Mouse (Mus musculus) liver, adult 2 months (tissue): Measurements from ENCODE around the gene Cacna1c. TPM values are rescaled to one million over a fixed set of nuclear protein-coding genes. Genes with fewer than 3 reads are reported as not detected.

Experiments
- DNase-seq: peaks from one replicate; pipeline ENCODE4 v3.0.0-alpha.2; 2011; ENCODE audit warnings: low read depth, low spot score; ENCODE audit errors: extremely low read depth
- H3K27ac ChIP-seq: fragments of 200-500 bp; replicated peaks from 2 replicates; pipeline ENCODE4 v1.5.1; 2012; ENCODE audit warnings: low read depth, mild to moderate bottlenecking, control low read depth, inconsistent platforms, low read length; ENCODE audit not compliant: insufficient read depth
- H3K27me3 ChIP-seq: fragments of 200-500 bp; 2 replicates; pipeline ENCODE4 v1.6.1; 2012; ENCODE audit warnings: mild to moderate bottlenecking, moderate library complexity, low read length, inconsistent platforms; ENCODE audit not compliant: control insufficient read depth, insufficient read depth
- H3K36me3 ChIP-seq: fragments of 200-500 bp; 2 replicates; pipeline ENCODE4 v1.6.1; 2012; ENCODE audit warnings: low read length, inconsistent platforms; ENCODE audit not compliant: control insufficient read depth, insufficient read depth
- H3K4me1 ChIP-seq: fragments of 200-500 bp; 2 replicates; pipeline ENCODE4 v1.6.1; 2011; ENCODE audit warnings: low read length; ENCODE audit not compliant: control insufficient read depth, insufficient read depth
- H3K4me3 ChIP-seq: fragments of 200-500 bp; 2 replicates; pipeline ENCODE4 v1.5.1; 2011; ENCODE audit warnings: low read depth, mild to moderate bottlenecking, control low read depth, low read length, moderate library complexity; ENCODE audit not compliant: insufficient read depth
- H3K79me2 ChIP-seq: fragments of 200-500 bp; 2 replicates; pipeline ENCODE4 v1.6.1; 2012; ENCODE audit warnings: inconsistent platforms, mild to moderate bottlenecking, low read length, moderate library complexity; ENCODE audit not compliant: control insufficient read depth, insufficient read depth
- H3K9ac ChIP-seq: fragments of 200-500 bp; 2 replicates; pipeline ENCODE4 v1.6.1; 2012; ENCODE audit warnings: low read depth, mild to moderate bottlenecking, control low read depth, inconsistent platforms, low read length
- CTCF ChIP-seq: fragments of 200-500 bp; IDR thresholded peaks from 2 replicates; pipeline ENCODE4 v1.5.1; 2011; ENCODE audit warnings: low read depth, low read length, control low read depth
- POLR2A ChIP-seq: fragments of 200-500 bp; IDR thresholded peaks from 2 replicates; pipeline ENCODE4 v1.6.1; 2011; ENCODE audit warnings: low read length, control low read depth; ENCODE audit not compliant: insufficient read depth; ENCODE audit errors: extremely low read depth
- WGBS: fragments of 180-500 bp; shearing (Covaris S2); methylation state at CpG from one replicate; pipeline ENCODE4 v1.1.7; 2018; 5-methylcytosine and 5-hydroxymethylcytosine counted together
- polyA plus RNA-seq: library from polyadenylated mRNA; depleted of rRNA; stranded (reverse); fragments of >200 nt; gene quantifications from 2 replicates; pipeline ENCODE4 v1.2.3, GENCODE M21; 2012
- total RNA-seq: library from RNA; depleted of rRNA; stranded (reverse); fragments of >200 nt; gene quantifications from 2 replicates; pipeline ENCODE4 v1.2.3, GENCODE M21; 2014

Cacna1c gene
- total and polyA plus RNA-seq, 2 experiments, result 0.09 to 0.18 TPM

GRCm38 (mm10) chr6:119095081-119095480, 101.1 kb downstream of the Cacna1c start:
- H3K27ac ChIP-seq, result no peak overlapping the region
- no peak overlapping the region for H3K4me3 ChIP-seq
- WGBS, result 80% methylated on average over 6 of the region's 6 CpGs
- no peak for DNase-seq
- H3K36me3 ChIP-seq, result no peaks in the 10 kb centered on the region
- no peaks in the 10 kb centered on the region for H3K4me1 ChIP-seq
- H3K9ac ChIP-seq, result no peak overlapping the region
- H3K79me2 ChIP-seq, result no peaks in the 10 kb centered on the region
- TF ChIP-seq CTCF (no peak), POLR2A (no peak)
- H3K27me3 ChIP-seq, result no peaks in the 10 kb centered on the region

- no peak for DNase-seq
- Histone ChIP-seq H3K79me2 (no peaks in the 10 kb centered on the region), H3K36me3 (no peaks in the 10 kb centered on the region), H3K27ac (no peak overlapping the region), H3K4me1 (no peaks in the 10 kb centered on the region), H3K9ac (no peak overlapping the region), H3K27me3 (no peaks in the 10 kb centered on the region), H3K4me3 (no peak overlapping the region)
- 78% methylated on average over 8 of the region's 8 CpGs for WGBS
- no peak for TF ChIP-seq POLR2A
- TF ChIP-seq CTCF, result no peak
Observed at GRCm38 (mm10) chr6:119089173-119089572, 107.0 kb downstream of the Cacna1c start.

- Histone ChIP-seq H3K27ac (no peak overlapping the region), H3K36me3 (no peaks in the 10 kb centered on the region), H3K9ac (no peak overlapping the region), H3K4me3 (no peak overlapping the region), H3K27me3 (no peaks in the 10 kb centered on the region), H3K79me2 (no peaks in the 10 kb centered on the region), H3K4me1 (no peaks in the 10 kb centered on the region)
- no peak for DNase-seq
- WGBS, result 68% methylated on average over 8 of the region's 8 CpGs
- TF ChIP-seq POLR2A (no peak), CTCF (no peak)
Observed at GRCm38 (mm10) chr6:119088381-119088780, 107.8 kb downstream of the Cacna1c start.

GRCm38 (mm10) chr6:119087919-119088318, 108.3 kb downstream of the Cacna1c start:
- no peak overlapping the region for H3K27ac ChIP-seq
- WGBS, result 90% methylated on average over 8 of the region's 8 CpGs

GRCm38 (mm10) chr6:119085789-119086188, 110.4 kb downstream of the Cacna1c start:
- no peaks in the 10 kb centered on the region for H3K4me1 ChIP-seq
- TF ChIP-seq CTCF (no peak), POLR2A (no peak)

More at GRCm38 (mm10) chr6:119087919-119088318, 108.3 kb downstream of the Cacna1c start:
- Histone ChIP-seq H3K79me2 (no peaks in the 10 kb centered on the region), H3K4me3 (no peak overlapping the region), H3K4me1 (no peaks in the 10 kb centered on the region), H3K36me3 (no peaks in the 10 kb centered on the region), H3K9ac (no peak overlapping the region), H3K27me3 (no peaks in the 10 kb centered on the region)
- TF ChIP-seq POLR2A (no peak), CTCF (no peak)
- DNase-seq, result no peak

GRCm38 (mm10) chr6:119084532-119084931, 111.7 kb downstream of the Cacna1c start:
- WGBS, result 92% methylated on average over 9 of the region's 9 CpGs

More at GRCm38 (mm10) chr6:119085789-119086188, 110.4 kb downstream of the Cacna1c start:
- no peak for DNase-seq
- Histone ChIP-seq H3K27ac (no peak overlapping the region), H3K4me3 (no peak overlapping the region), H3K79me2 (no peaks in the 10 kb centered on the region), H3K9ac (no peak overlapping the region), H3K27me3 (no peaks in the 10 kb centered on the region), H3K36me3 (no peaks in the 10 kb centered on the region)
- 71% methylated on average over 3 of the region's 3 CpGs for WGBS

More at GRCm38 (mm10) chr6:119084532-119084931, 111.7 kb downstream of the Cacna1c start:
- DNase-seq, result no peak
- Histone ChIP-seq H3K27me3 (no peaks in the 10 kb centered on the region), H3K4me1 (no peaks in the 10 kb centered on the region), H3K79me2 (no peaks in the 10 kb centered on the region), H3K36me3 (no peaks in the 10 kb centered on the region), H3K4me3 (no peak overlapping the region), H3K27ac (no peak overlapping the region), H3K9ac (no peak overlapping the region)
- no peak for TF ChIP-seq POLR2A
- TF ChIP-seq CTCF, result no peak
